Comparison of ENCODE assay signal across 13 mouse cellular contexts in the genomic region with DNA sequence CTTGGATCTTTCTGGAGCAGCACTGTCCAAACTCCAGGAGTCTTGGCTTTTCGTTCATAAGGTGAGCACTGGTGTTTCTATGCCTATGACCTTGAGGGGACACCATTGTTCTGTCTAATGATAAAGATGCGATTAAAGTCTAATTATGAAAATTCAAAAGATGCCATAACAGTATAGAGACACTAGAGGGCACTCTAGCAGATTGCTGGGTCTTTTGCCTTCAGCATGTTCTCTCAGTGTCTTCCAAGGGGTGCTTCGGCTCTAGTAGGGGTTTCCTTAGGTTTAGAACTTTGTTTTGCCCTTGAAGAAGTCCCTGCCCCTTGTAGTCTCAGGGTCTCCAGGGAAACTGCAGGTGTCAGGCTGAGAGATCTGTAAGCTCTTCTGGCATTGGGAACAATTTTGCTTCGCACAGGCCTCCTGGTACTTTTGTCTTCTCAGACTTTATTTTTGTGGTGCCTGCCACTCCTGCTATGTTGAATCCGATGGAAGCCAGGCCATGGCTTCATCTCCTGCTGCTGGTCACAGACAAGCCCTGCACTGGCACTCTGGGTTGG. TPM values are rescaled to one million over a fixed set of nuclear protein-coding genes. Genes with fewer than 3 reads are reported as not detected.
DNase-seq lines count a peak whose midpoint lies in the region; ATAC-seq and TF ChIP-seq lines count a peak whose summit lies in the region.
"Had no signal": no experiment of that assay in that cellular context is flagged by ENCODE, and none has a peak within 500 bp of the region (broad histone marks: within the 10 kb centered on the region; RNA-seq: fewer than 3 reads in every experiment).

No protein-coding gene starts in this region.

- no peak for ATAC-seq in forebrain, embryonic 16.5 days
- no peak for ATAC-seq in liver, embryonic 14.5 days (ENCODE audit: insufficient read depth)
- ATAC-seq in liver, embryonic 11.5 days (replicated peaks; ENCODE audit: low FRiP score), result no peak

- no peak for TF ChIP-seq POLR2A in bone marrow macrophage, adult 2 months (IDR thresholded peaks at IDR 0.05; ENCODE audit: borderline replicate concordance, low read depth, low read length)
- TF ChIP-seq POLR2A in olfactory bulb, adult 2 months (IDR thresholded peaks at IDR 0.05; ENCODE audit: insufficient read depth, low read depth, low read length), result no peak

- H3K4me2 ChIP-seq in forebrain, embryonic 16.5 days (ENCODE audit: low read length), result no peak overlapping the region
- H3K4me2 ChIP-seq in liver, embryonic 14.5 days (ENCODE audit: low read depth), result no peak overlapping the region
- no peak overlapping the region for H3K4me2 ChIP-seq in liver, embryonic 11.5 days
- H3K4me2 ChIP-seq: heart, embryonic 11.5 days had no signal

- no peaks in the 10 kb centered on the region for H3K9me3 ChIP-seq in forebrain, embryonic 10.5 days
- no peaks in the 10 kb centered on the region for H3K9me3 ChIP-seq in forebrain, embryonic 16.5 days (ENCODE audit: control insufficient read depth, low read length)
- H3K9me3 ChIP-seq in liver, embryonic 14.5 days (ENCODE audit: control insufficient read depth, low read length), result no peaks in the 10 kb centered on the region
- no peaks in the 10 kb centered on the region for H3K9me3 ChIP-seq in liver, embryonic 11.5 days (ENCODE audit: control insufficient read depth, low read length)
- H3K9me3 ChIP-seq: limb, embryonic 10.5 days had no signal

- H3K4me1 ChIP-seq in forebrain, embryonic 10.5 days, result peaks cover 9% of the 10 kb centered on the region
- H3K4me1 ChIP-seq in forebrain, embryonic 16.5 days (replicated peaks; ENCODE audit: control insufficient read depth, insufficient read depth, low read length), result no peaks in the 10 kb centered on the region
- no peaks in the 10 kb centered on the region for H3K4me1 ChIP-seq in liver, embryonic 14.5 days (replicated peaks; ENCODE audit: control insufficient read depth in 2 of 2, insufficient read depth in 2 of 2, low read length in 1 of 2)
- no peaks in the 10 kb centered on the region for H3K4me1 ChIP-seq in liver, embryonic 11.5 days (replicated peaks; ENCODE audit: control insufficient read depth, insufficient read depth, low read length)
- H3K4me1 ChIP-seq in bone marrow macrophage, adult 2 months (ENCODE audit: control insufficient read depth, insufficient read depth, low read length), result no peaks in the 10 kb centered on the region
- H3K4me1 ChIP-seq in olfactory bulb, adult 2 months (ENCODE audit: control insufficient read depth, insufficient read depth, low read length), result peaks cover 11% of the 10 kb centered on the region

- H3K27ac ChIP-seq in forebrain, embryonic 10.5 days, result 0 out of 2 replicates have a peak overlapping the region, but pooled peaks have one; percentile 3
- H3K27ac ChIP-seq in forebrain, embryonic 16.5 days (ENCODE audit: low read length), result no peak overlapping the region
- H3K27ac ChIP-seq in liver, embryonic 14.5 days, result no peak overlapping the region
- no peak overlapping the region for H3K27ac ChIP-seq in liver, embryonic 11.5 days (ENCODE audit: low read depth, low read length)
- no peak overlapping the region for H3K27ac ChIP-seq in bone marrow macrophage, adult 2 months (ENCODE audit: insufficient read depth, low read depth, low read length)
- no peak overlapping the region for H3K27ac ChIP-seq in olfactory bulb, adult 2 months (ENCODE audit: insufficient read depth, low read depth, low read length)
- H3K27ac ChIP-seq: limb, embryonic 10.5 days had no signal

- TF ChIP-seq CTCF in liver, embryonic 14.5 days (IDR thresholded peaks at IDR 0.05; ENCODE audit: low read depth), result peak; percentile 53; the same call in 1 of the 2 replicates
- peak; percentile 41 for TF ChIP-seq CTCF in bone marrow macrophage, adult 2 months (IDR thresholded peaks at IDR 0.05; ENCODE audit: low read depth, low read length)
- TF ChIP-seq CTCF in olfactory bulb, adult 2 months (IDR thresholded peaks at IDR 0.05; ENCODE audit: insufficient read depth, low read depth, low read length), result 0 out of 2 replicates have a peak, but pooled peaks have one; percentile 15

- TF ChIP-seq EP300 in liver, embryonic 14.5 days (IDR thresholded peaks at IDR 0.05; ENCODE audit: low read depth), result no peak

- H3K9ac ChIP-seq in forebrain, embryonic 16.5 days (replicated peaks; ENCODE audit: low read depth, low read length), result no peak overlapping the region
- H3K9ac ChIP-seq in liver, embryonic 14.5 days (replicated peaks), result no peak overlapping the region
- no peak overlapping the region for H3K9ac ChIP-seq in liver, embryonic 11.5 days (ENCODE audit: low read depth, low read length)

- no peak overlapping the region for H3K4me3 ChIP-seq in forebrain, embryonic 10.5 days
- H3K4me3 ChIP-seq in forebrain, embryonic 16.5 days (replicated peaks; ENCODE audit: low read length), result no peak overlapping the region
- no peak overlapping the region for H3K4me3 ChIP-seq in liver, embryonic 14.5 days (ENCODE audit: insufficient read depth in 1 of 2, low read depth in 2 of 2, low read length in 2 of 2)
- H3K4me3 ChIP-seq in liver, embryonic 11.5 days (ENCODE audit: low read depth, low read length), result no peak overlapping the region
- no peak overlapping the region for H3K4me3 ChIP-seq in bone marrow macrophage, adult 2 months (ENCODE audit: insufficient read depth, low read length)
- no peak overlapping the region for H3K4me3 ChIP-seq in olfactory bulb, adult 2 months (ENCODE audit: insufficient read depth, low read depth, low read length)
- H3K4me3 ChIP-seq: erythroblast, embryonic 14.5 days; limb, embryonic 10.5 days had no signal

- H3K27me3 ChIP-seq in forebrain, embryonic 10.5 days (ENCODE audit: poor library complexity, severe bottlenecking), result no peaks in the 10 kb centered on the region
- H3K27me3 ChIP-seq in forebrain, embryonic 16.5 days (replicated peaks; ENCODE audit: control insufficient read depth, insufficient read depth, low read length), result no peaks in the 10 kb centered on the region
- no peaks in the 10 kb centered on the region for H3K27me3 ChIP-seq in liver, embryonic 14.5 days (ENCODE audit: control insufficient read depth, insufficient read depth, low read length)
- no peaks in the 10 kb centered on the region; the same call in none of the 2 replicates for H3K27me3 ChIP-seq in liver, embryonic 11.5 days (replicated peaks; ENCODE audit: control insufficient read depth, insufficient read depth, low read length)

- DNase-seq in forebrain, embryonic 10.5 days (ENCODE audit: extremely low spot score, low spot score), result no peak
- no peak for DNase-seq in liver, embryonic 14.5 days (ENCODE audit: low read depth in 3 of 3, low spot score in 3 of 3)
- no peak for DNase-seq in liver, embryonic 11.5 days (ENCODE audit: low spot score)
- no peak for DNase-seq in kidney, postnatal 36 days
- no peak for DNase-seq in kidney, adult 8-10 months
- DNase-seq: right cerebral cortex, postnatal 14 days; thymus, adult 18-20 months had no signal

- no peaks in the 10 kb centered on the region for H3K36me3 ChIP-seq in forebrain, embryonic 10.5 days (replicated peaks)
- no peaks in the 10 kb centered on the region for H3K36me3 ChIP-seq in forebrain, embryonic 16.5 days (ENCODE audit: control insufficient read depth, insufficient read depth)
- H3K36me3 ChIP-seq in liver, embryonic 14.5 days (replicated peaks; ENCODE audit: control insufficient read depth, insufficient read depth, low read depth), result no peaks in the 10 kb centered on the region
- no peaks in the 10 kb centered on the region for H3K36me3 ChIP-seq in liver, embryonic 11.5 days (ENCODE audit: control insufficient read depth, insufficient read depth, low read length)
- H3K36me3 ChIP-seq: limb, embryonic 10.5 days had no signal

- 56% methylated on average over 5 of the region's 5 CpGs for WGBS in forebrain, embryonic 10.5 days
- 46% methylated on average over 5 of the region's 5 CpGs for WGBS in forebrain, embryonic 16.5 days
- 35% methylated on average over 5 of the region's 5 CpGs for WGBS in liver, embryonic 14.5 days (ENCODE audit: insufficient replicate concordance)
- WGBS in liver, embryonic 11.5 days, result 45% methylated on average over 5 of the region's 5 CpGs
- WGBS in olfactory bulb, adult 2 months, result 20% methylated on average over 5 of the region's 5 CpGs

RNA-seq across cellular contexts. Expression of gene Rspo4, which starts 19.6 kb away (rescaled TPM):
- 0.29 and 0.39 TPM in 2 replicates for polyA plus RNA-seq in forebrain, embryonic 10.5 days (2016; fragmentation: Nextera tagmentation; extraction: Ambion mirVana)
- polyA plus RNA-seq in forebrain, embryonic 16.5 days (2015; fragmentation: Nextera tagmentation; extraction: Ambion mirVana), result 0.10 and 0.11 TPM in 2 replicates
- not detected in 2 replicates for polyA plus RNA-seq in liver, embryonic 14.5 days (2012; rRNA removed)
- not detected in 2 replicates for polyA plus RNA-seq in liver, embryonic 14.5 days (2014; fragmentation: Nextera tagmentation; extraction: Ambion mirVana)
- 0.47 and 0.74 TPM in 2 replicates for polyA plus RNA-seq in liver, embryonic 11.5 days (2014; fragmentation: Nextera tagmentation; extraction: Ambion mirVana)
- polyA plus RNA-seq in bone marrow macrophage, adult 2 months (2012; ENCODE audit: insufficient read depth, insufficient read length, missing spikeins), result not detected in 2 replicates
- not detected in 2 replicates for polyA plus RNA-seq in olfactory bulb, adult 2 months (2012; ENCODE audit: insufficient read depth, insufficient read length, low replicate concordance, missing spikeins)
- polyA plus RNA-seq: erythroblast, embryonic 14.5 days had no signal

RNA-seq across cellular contexts. Expression of gene Angpt4, which starts 48.7 kb away (rescaled TPM):
- 0.06 and 0.17 TPM in 2 replicates for polyA plus RNA-seq in forebrain, embryonic 10.5 days (2016; fragmentation: Nextera tagmentation; extraction: Ambion mirVana)
- 0.10 and 0.14 TPM in 2 replicates for polyA plus RNA-seq in forebrain, embryonic 16.5 days (2015; fragmentation: Nextera tagmentation; extraction: Ambion mirVana)
- polyA plus RNA-seq in liver, embryonic 14.5 days (2012; rRNA removed), result 0.03 and 0.04 TPM in 2 replicates
- 0.06 and 0.11 TPM in 2 replicates for polyA plus RNA-seq in liver, embryonic 14.5 days (2014; fragmentation: Nextera tagmentation; extraction: Ambion mirVana)
- 0.32 and 0.42 TPM in 2 replicates for polyA plus RNA-seq in liver, embryonic 11.5 days (2014; fragmentation: Nextera tagmentation; extraction: Ambion mirVana)
- polyA plus RNA-seq in bone marrow macrophage, adult 2 months (2012; ENCODE audit: insufficient read depth, insufficient read length, missing spikeins), result not detected in 2 replicates
- polyA plus RNA-seq in olfactory bulb, adult 2 months (2012; ENCODE audit: insufficient read depth, insufficient read length, low replicate concordance, missing spikeins), result not detected in 2 replicates
- polyA plus RNA-seq: erythroblast, embryonic 14.5 days had no signal
